Mouse (Mus musculus) limb, embryonic 14.5 days (tissue): ENCODE data around the gene 5330417C22Rik. TPM values are rescaled to one million over a fixed set of nuclear protein-coding genes. Genes with fewer than 3 reads are reported as not detected.

Experiments used
- ATAC-seq: fragments of 200-750 bp; cut with Nextera tagmentation; 2 replicates; pipeline ENCODE4 v1.8.0; 2017; ENCODE audit warnings: low read depth, moderate number of reproducible peaks, moderate TSS enrichment; ENCODE audit not compliant: low FRiP score
- DNase-seq: peaks from one replicate; pipeline ENCODE4 v3.0.0-alpha.2; 2015; ENCODE audit warnings: low spot score
- H3K27ac ChIP-seq: fragments of 300-500 bp; sonication (generic); replicated peaks from 2 replicates; pipeline ENCODE4 v1.5.1; 2014; ENCODE audit warnings: low read depth, mild to moderate bottlenecking, low read length, moderate library complexity, mixed read lengths
- H3K27me3 ChIP-seq: fragments of 300-500 bp; sonication (generic); 2 replicates; pipeline ENCODE4 v1.6.1; 2014; ENCODE audit warnings: low read length, mixed read lengths; ENCODE audit not compliant: control insufficient read depth, insufficient read depth
- H3K36me3 ChIP-seq: fragments of 300-500 bp; sonication (generic); 2 replicates; pipeline ENCODE4 v1.6.1; 2014; ENCODE audit warnings: mild to moderate bottlenecking, low read length, moderate library complexity, mixed read lengths; ENCODE audit not compliant: control insufficient read depth, insufficient read depth
- H3K4me1 ChIP-seq: fragments of 300-500 bp; sonication (generic); 2 replicates; pipeline ENCODE4 v1.6.1; 2014; ENCODE audit warnings: antibody characterized with exemption, low read length, mixed read lengths; ENCODE audit not compliant: control insufficient read depth, insufficient read depth
- H3K4me2 ChIP-seq: fragments of 300-500 bp; sonication (generic); replicated peaks from 2 replicates; pipeline ENCODE4 v1.6.1; 2014; ENCODE audit warnings: low read depth, mild to moderate bottlenecking, low read length, moderate library complexity; ENCODE audit not compliant: severe bottlenecking
- H3K4me3 ChIP-seq: fragments of 300-500 bp; sonication (generic); replicated peaks from 2 replicates; pipeline ENCODE4 v1.5.1; 2014; ENCODE audit warnings: low read length
- H3K9ac ChIP-seq: fragments of 300-500 bp; sonication (generic); 2 replicates; pipeline ENCODE4 v1.6.1; 2014; ENCODE audit warnings: mild to moderate bottlenecking, low read depth, low read length, moderate library complexity; ENCODE audit not compliant: severe bottlenecking
- H3K9me3 ChIP-seq: fragments of 300-500 bp; sonication (generic); 2 replicates; pipeline ENCODE4 v1.6.1; 2016; ENCODE audit warnings: low read length; ENCODE audit not compliant: control insufficient read depth
- POLR2A ChIP-seq: fragments of 200-500 bp; IDR thresholded peaks from 2 replicates; pipeline ENCODE4 v1.8.0; 2012; ENCODE audit warnings: inconsistent platforms, mild to moderate bottlenecking, moderate library complexity, borderline replicate concordance; ENCODE audit not compliant: insufficient read depth, insufficient read length; ENCODE audit errors: extremely low read depth
- WGBS: fragments of 180-500 bp; shearing (Covaris S2); extraction: QIAGEN DNeasy Blood & Tissue Kit; methylation state at CpG from one replicate; pipeline ENCODE4 v1.1.7; 2014; 5-methylcytosine and 5-hydroxymethylcytosine counted together
- polyA plus RNA-seq, 2 experiments: library from polyadenylated mRNA; depleted of rRNA in 1 of 2; stranded (reverse) in 1 of 2; unstranded in 1 of 2; fragments of >200 nt; fragmentation: Nextera tagmentation in 1 of 2; extraction: Ambion mirVana in 1 of 2; gene quantifications; 2 replicates each; pipeline versions ENCODE4 v1.2.1 to v1.2.3; 2012 to 2014

5330417C22Rik gene
- polyA plus RNA-seq, 2 experiments: 0.39 to 0.83 TPM

DNA sequence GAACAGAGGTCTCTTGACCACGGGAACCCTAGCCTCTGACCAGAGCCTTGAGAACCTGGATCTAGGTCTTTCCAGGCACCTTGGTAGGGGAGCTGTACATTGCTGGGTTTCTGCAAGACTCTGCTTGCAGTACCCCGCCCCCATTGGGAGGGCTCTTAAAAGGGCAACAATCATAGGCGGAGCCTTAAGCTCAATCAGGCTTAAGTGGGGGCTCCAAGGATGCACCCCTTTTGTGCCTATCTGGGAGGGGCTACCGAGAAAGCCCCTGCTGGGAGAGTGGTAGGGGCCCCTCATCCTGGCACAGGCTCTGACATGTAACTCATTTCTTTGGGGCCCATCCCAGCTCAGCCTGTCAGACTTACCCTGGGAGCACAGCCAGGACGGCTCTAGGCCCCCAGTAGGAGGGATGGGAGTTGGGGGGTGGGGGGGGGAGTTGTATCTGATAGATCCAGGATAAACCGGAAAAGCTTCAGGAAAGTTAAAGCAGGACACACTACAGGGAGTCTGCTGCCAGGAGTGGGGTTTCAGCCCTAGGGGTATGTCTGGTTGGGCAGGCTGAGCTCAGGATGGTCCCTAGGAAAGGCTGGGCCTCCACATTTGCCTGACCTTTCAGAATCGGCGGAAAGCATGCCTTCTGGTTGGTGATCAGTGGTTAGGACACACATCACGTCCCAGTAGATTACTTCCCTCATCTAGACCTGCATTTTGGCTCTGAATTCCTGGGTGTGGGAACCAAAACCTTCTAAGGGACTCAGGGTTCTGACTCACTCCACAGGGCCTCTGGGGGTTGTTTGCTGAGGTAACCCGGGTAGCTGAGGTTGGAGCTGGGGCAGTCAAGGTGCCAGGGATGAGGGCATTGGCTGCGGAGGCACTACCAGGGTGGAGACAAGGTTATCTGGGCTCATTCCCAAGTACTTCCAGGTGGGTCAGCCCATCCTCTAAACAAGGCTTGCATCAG lies 112.2 kb downstream of the 5330417C22Rik start:
- ATAC-seq: peak; percentile 77
- H3K9me3 ChIP-seq: no peaks in the 10 kb centered on the region
- no peak overlapping the region for H3K4me3 ChIP-seq
- H3K4me1 ChIP-seq: peaks cover 11% of the 10 kb centered on the region
- H3K9ac ChIP-seq: no peak overlapping the region
- H3K36me3 ChIP-seq: peaks cover 37% of the 10 kb centered on the region
- WGBS: 23% methylated on average over 11 of the region's 11 CpGs
- DNase-seq: peak; percentile 69
- 0 out of 2 replicates have a peak overlapping the region, but pooled peaks have one; percentile 55 for H3K27ac ChIP-seq
- H3K27me3 ChIP-seq: no peaks in the 10 kb centered on the region
- TF ChIP-seq POLR2A: no peak
- H3K4me2 ChIP-seq: peak overlapping the region; percentile 34; the same call in 1 of the 2 replicates

DNA sequence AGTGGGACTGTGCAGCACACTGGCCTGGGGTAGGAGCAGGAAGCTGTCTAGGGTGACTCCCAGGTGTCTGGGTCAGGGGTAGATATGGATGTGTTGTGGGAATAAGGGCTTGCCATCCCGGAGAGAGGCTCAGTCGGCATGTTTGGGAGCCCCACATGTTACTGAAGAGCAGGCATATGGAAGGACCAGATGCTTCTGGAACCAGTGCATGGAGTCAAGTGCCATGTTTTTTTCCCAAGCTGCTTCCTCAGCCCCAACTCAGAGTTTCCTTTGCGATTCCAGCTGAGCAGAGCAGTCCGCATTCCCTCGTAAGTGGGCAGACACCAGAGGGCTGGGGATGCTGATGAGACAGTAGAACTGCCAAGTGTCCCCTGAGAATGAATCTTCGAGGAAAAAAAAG lies 113.3 kb downstream of the 5330417C22Rik start:
- no peak overlapping the region; the same call in 1 of the 2 replicates for H3K4me2 ChIP-seq
- no peak overlapping the region for H3K27ac ChIP-seq

DNA sequence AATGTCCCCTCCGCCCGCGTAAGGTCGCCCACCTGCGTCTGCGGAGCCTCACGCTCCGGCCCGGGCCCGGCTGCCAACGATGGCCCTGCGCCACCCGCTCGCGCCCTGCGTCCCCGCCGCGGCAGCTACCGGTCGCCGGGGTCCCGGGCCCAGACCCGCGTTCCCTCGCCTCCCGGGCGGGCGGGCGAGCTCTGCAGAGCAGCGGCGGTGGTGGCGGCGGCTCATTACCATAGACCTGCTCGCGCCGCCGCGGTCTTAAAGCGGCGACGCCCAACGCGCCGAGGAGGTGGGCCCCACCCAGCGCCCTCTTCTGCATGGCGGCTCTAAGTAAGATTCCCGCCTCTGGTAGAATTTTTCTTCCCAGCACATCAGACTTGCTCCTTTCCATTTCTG lies 120.5 kb downstream of the 5330417C22Rik start:
- peak; percentile 89 for ATAC-seq
- Histone ChIP-seq H3K36me3 (peaks cover 25% of the 10 kb centered on the region), H3K27ac (no peak overlapping the region)

More for the DNA sequence above, 113.3 kb downstream of the 5330417C22Rik start:
- WGBS: 41% methylated on average over 6 of the region's 6 CpGs
- Histone ChIP-seq H3K9me3 (no peaks in the 10 kb centered on the region), H3K27me3 (no peaks in the 10 kb centered on the region), H3K4me1 (peaks cover 11% of the 10 kb centered on the region), H3K9ac (no peak overlapping the region), H3K36me3 (peaks cover 26% of the 10 kb centered on the region), H3K4me3 (no peak overlapping the region)
- TF ChIP-seq POLR2A: no peak
- DNase-seq: no peak
- no peak for ATAC-seq

DNA sequence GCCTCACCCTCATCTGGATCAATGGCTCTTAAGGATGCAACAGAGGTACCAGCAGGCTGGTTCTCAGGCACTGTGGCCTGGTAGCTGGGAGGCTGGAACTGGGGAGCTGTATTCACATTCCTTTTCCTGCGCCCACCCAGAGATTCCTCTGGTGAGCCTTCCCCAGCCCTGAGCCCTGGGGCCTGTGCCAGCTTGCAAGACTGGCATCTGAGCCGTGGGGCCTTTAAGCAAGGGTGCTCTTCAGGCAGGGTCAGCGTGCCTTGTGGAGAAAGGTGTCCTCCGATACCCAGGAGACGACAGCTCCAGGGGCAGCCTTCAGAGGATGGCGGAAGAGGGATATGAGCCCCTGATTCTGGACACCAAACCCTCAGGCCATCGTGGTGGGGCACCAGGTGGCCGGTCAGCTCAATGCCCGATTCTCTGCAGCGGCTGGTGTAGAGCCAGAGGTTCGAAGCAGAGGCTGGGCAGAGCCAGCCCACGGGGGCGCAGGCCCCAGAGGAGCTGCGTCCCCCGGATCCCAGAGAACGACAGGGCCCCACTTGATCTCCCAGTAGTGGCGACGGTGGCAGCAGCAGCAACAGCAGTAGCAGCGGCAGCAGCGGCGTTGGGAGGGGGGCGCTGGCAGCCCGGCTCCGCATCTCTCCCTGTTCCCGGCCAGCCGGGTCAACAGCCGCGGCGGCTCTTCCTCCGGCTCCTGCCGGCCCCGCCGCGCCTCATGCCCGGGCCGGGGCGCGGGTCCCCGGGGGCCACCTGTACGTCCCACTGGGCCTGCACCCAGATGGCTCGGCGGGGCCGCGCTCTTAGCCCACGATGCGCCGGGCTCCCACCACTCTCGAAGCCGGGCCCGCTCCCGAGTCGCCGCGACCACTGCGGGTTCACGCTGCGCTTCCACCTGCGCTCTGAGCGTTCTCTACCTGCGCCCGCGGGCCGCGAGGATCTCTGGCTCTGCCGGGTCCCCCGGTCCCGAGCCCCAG lies 121.2 kb downstream of the 5330417C22Rik start, which contains the start of gene Celsr2:
TSS of gene Celsr2 (minus strand) at position 696 of the 974 bp plus-strand sequence.
- no peak within 1 kb of the TSS for H3K27ac ChIP-seq
- 0 out of 2 replicates have a peak, but pooled peaks cover 10% of the 10 kb centered on the region for H3K27me3 ChIP-seq
- peaks cover 15% of the 10 kb centered on the region for H3K9me3 ChIP-seq
- H3K4me2 ChIP-seq: peak within 1 kb of the TSS; percentile 99
- H3K36me3 ChIP-seq: peaks cover 25% of the 10 kb centered on the region
- DNase-seq (peak; percentile 58), ATAC-seq (0 out of 2 replicates have a peak, but pooled peaks have one; percentile 6)
- H3K4me3 ChIP-seq: peak within 1 kb of the TSS; percentile 69
- WGBS: 9% methylated on average over 32 of the region's 67 CpGs
- TF ChIP-seq POLR2A: no peak
- H3K4me1 ChIP-seq: peaks cover 10% of the 10 kb centered on the region; the same call in 1 of the 2 replicates
- peak within 1 kb of the TSS; percentile 62 for H3K9ac ChIP-seq

More for the DNA sequence above, 120.5 kb downstream of the 5330417C22Rik start:
- peak overlapping the region; percentile 99 for H3K4me2 ChIP-seq
- peaks cover 10% of the 10 kb centered on the region; the same call in 1 of the 2 replicates for H3K4me1 ChIP-seq
- no peak for TF ChIP-seq POLR2A
- H3K9me3 ChIP-seq: peaks cover 15% of the 10 kb centered on the region
- WGBS: under 1% methylated on average over 48 of the region's 48 CpGs
- DNase-seq: peak; percentile 93
- peak overlapping the region; percentile 62 for H3K9ac ChIP-seq
- peak overlapping the region; percentile 69 for H3K4me3 ChIP-seq
- 0 out of 2 replicates have a peak, but pooled peaks cover 10% of the 10 kb centered on the region for H3K27me3 ChIP-seq
